Mouse (Mus musculus) adrenal gland, postnatal 14 days (tissue): Measurements from ENCODE around the gene Prdx5. TPM values are rescaled to one million over a fixed set of nuclear protein-coding genes. Genes with fewer than 3 reads are reported as not detected.

Experiments used
- DNase-seq: peaks from one replicate; pipeline ENCODE4 v3.0.0; 2021; ENCODE audit warnings: mixed read lengths
- microRNA-seq, 2 experiments: library from miRNA; unstranded; fragments of <30 nt; microRNA quantifications; one replicate each; pipeline ENCODE4 v1.2.0; 2021
- total RNA-seq: library from RNA; stranded (reverse); gene quantifications from 2 replicates; pipeline ENCODE4 v1.2.3, GENCODE M21; 2021

Gene Prdx5
- total RNA-seq, 1 experiment from 2014 or later, result 426 TPM

DNA sequence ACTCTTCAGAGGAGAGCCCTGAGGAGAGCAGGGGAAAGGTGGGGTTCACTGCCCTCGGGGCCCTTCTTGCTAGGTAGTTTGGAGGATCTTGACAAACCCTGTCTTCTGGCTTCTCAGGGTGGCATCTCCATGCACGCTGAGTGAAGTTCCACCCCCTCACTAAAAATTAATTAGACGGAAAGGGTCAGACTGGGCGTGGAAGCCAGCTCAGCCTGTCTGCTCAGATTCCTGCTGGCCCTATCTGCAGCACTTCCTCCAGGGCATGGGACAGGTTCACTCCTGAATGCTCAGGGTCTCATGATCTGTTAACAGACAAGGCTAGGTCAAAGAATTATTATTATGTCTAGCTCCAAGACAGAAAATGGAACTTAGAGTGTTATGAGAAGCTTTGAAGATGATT, 17.4 kb downstream of the Prdx5 start:
- no peak for DNase-seq

- no peak for DNase-seq
Observed at GRCm38 (mm10) chr19:6877965-6878364, 31.9 kb downstream of the Prdx5 start.

DNA sequence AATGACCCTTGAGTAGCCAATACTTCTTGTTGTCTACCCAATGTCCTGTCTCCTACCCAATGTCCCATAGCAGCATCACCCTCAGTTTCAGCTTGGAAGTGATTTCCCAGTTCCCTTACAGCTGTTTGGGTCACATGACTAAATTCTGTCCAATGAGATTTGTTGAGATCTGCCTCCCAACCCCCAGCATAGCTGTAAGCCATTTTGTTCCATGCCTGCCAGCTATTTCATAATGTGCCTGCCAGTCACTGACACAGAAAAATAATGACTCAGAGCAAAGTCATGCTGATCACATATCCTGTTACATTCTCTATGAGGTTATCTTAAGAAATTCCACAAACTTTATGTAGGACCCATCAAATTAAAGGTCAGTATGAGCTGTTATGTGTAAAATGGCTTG, 33.1 kb downstream of the Prdx5 start:
- DNase-seq, result no peak

DNA sequence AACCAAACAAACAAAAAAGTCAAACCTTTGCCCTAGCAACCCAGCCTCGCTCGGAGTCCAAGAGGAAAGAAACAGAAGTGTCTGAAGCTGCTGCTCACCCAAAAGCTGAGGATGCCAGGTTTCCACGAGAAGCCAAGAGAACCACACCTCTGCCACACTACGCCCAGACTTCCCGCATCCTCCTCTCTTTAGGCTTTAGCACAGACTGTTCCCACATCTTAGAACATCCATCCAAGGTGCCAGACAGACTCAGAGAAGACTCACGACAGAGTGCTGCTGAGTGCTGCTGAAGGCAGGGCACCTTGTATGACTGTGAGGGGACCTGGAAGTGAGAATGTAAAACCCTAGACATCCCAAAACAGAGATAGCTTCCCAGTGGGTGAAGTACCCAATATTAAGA, 34.1 kb downstream of the Prdx5 start:
- DNase-seq, result no peak

DNA sequence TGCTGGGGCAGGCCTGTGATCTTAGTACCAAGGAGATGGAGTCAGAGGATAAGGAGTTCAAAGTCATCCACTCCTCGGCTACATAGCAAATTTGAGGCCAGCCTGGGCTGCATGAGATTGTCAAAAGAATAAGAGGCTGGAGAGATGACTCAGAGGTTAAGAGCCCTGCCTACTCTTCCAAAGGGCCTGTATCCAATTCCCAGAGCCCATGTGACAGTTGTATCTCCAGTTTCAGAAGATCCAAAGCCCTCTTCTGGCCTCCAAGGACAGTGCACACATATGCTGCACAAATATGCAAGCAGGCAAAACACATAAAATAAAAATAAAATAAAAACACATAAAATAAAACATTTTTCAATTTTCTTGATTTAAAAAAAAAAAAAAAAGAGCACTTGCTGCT, 35.6 kb downstream of the Prdx5 start:
- DNase-seq, result no peak

DNA sequence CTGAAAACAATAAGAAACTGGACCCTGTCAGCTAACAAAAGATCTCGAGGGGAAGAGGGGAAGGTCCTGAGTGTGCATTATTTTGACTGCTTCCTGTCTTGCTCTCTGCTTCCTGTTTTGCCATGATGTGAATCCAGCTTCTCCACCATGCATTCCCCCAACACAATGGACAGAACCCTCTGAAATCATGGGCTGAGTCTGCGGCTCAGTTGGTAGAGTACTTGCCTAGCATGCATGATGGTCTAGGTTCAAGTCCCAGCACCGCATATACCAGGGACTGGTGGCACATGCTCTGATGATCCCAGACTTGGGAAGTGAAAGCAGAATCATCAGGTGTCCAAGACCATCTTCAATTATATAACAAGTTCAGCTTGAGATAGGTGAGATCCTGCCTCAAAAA, 37.2 kb downstream of the Prdx5 start:
- no peak for DNase-seq

DNA sequence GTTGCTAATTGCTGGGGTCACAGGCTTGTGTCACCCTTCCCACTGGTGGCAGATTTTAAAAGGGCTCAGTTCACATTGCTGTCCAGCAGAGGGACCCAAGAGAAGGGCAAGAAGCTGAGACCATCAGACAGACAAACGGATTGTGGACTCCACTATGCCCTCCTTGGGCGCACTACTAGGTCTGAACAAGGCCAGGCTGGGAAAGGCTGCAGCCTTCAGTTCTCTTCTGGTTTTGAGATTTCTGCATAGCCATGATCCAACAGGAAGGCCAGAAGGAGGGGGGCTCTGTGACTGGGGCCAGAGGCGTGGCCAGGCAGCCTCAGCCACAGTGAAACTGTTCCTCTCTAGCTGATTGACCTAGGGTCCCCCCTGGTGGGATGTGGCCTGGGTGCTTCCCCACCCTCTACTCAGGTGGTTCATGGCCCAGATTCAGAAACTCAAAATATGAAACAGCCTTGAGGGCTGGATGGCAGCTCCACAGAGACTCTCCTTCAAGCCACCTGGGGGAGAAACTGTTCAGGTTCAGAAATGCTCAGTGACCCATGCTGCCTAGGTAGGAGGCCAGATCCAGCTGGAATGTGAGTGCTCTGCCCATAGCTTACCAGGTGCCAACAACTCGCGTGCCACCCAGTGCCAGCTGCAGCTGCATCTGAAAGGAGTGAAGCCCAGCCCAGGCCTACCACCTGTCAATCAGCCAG, 38.2 kb downstream of the Prdx5 start:
- peak; percentile 51 for DNase-seq

DNA sequence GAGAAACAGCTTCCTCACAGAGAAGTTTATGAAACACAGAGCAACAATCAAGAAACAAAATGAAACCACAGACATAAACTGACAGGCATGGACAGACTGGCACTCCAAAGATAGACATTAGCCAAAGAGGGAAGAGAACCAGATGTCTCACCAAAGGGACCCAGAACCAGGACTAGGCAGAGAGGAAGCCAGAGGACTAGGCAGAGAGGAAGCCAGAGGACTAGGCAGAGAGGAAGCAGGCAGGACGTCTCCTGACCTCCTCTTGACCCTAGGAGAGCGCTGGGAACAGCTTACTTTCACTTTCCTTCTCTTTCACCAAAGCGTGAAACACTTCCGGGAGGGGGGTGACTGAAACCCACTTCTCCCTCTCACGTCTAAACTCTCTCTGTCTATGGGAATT, 40.6 kb downstream of the Prdx5 start:
- DNase-seq, result peak; percentile 77

DNA sequence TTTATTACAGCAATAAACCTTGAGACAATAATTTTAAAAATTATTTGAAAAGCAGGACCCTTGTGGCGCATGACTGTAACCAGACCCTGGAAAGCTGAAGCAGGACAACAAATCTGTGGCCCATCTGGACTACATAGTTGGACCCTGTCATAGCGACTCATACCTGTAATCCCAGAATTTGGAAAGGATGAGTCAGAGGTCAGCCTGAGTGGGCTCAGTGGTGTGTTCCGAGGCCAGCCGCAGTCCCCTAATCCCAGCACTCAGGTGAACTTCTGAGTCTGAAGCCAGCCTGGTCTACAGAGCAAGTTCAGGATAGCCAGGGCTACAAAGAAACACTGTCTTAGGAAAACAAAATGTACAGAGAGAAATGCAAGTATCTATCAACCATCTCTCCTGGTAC, 48.5 kb downstream of the Prdx5 start:
- no peak for DNase-seq

DNA sequence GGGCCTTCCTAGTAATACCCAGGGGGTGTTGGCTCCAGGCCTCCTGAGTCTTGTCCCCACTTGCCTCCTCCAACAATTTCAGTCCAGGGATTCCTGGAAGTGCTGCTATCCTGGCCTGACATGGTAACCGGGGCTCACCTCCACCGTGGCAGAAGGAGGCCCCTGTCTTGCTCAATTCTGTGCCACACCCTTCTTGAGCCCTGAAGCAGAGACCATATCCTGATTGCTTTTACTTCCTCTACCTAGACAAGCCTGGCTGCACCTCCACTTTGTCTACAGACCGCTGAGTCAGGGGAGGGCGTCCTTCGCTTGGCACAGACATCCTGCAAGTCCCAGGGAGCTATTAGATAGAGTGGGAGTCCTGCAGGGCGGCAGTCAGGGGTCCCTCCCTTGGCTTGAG, 49.2 kb downstream of the Prdx5 start:
- no peak for DNase-seq

DNA sequence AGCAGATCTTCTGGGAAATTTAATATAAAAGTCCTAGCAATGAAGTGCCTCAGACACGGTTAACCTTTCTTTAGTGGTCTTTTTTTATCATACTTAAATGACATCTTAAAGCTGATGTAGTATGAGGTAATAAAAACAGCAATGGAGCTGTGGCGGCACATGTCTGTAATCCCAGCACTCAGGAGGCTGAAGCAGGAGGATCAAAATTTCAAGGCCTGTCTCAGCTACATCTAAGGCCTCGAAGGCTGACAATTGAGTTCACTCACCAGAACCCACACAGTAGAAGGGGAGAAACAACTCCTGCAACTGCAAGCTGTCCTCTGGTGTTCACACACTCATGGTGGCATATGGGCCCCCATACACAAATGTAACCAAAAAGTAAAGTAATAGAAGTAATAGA, 49.9 kb downstream of the Prdx5 start:
- no peak for DNase-seq

DNA sequence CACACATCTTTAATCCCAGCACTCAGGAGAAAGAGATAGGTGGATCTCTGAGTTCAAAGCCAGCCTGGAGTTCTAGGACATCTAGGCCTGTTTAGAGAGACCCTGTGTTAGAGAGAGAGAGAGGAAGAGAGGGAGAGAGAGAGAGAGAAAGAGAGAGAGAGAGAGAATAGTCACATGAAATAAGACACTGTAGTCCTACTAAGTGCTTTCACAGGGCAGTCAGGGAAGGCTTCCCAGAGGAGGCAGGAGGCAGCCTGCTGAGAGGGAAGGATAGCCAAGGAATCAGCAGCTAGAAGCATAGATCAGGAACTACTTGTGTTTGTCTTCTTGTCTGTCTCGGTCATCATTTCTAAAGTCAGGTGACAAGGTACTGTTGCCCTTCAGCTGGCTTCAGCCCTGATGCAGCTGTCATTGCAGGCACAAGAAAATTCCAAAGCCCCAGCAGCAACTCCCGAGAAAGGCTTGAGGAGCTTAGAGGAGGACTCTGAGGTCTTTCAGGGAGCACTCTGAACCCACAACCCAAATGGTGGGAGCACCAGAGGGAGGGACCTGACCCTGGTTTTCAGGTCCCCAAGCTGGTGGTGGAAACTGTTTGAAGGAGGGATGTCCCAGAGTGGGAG, 50.8 kb downstream of the Prdx5 start:
- no peak for DNase-seq

- peak; percentile 37 for DNase-seq
Observed at GRCm38 (mm10) chr19:6858031-6858430, 51.9 kb downstream of the Prdx5 start, which contains the start of gene Ccdc88b. TSS of gene Ccdc88b (minus strand) at chr19:6858211.

- DNase-seq, result no peak
Observed at GRCm38 (mm10) chr19:6857391-6858005, 52.4 kb downstream of the Prdx5 start.

DNA sequence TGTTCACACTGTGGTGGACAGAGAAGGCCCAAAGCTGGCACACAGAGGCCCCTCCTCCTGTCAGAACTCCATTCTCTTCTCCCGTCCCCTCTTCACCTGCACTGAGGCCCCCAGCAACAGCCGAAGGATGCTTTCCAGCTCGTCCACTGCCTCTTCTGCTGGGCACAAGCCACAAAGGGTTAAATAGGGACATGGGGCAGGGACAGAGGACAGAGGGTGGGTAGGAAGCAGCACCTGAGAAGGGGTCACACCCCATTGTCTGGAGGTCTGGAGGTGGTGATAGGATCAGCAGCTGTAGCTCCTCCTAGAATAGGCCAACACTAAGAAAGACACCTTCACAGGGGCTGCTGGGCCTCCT, 52.9 kb downstream of the Prdx5 start:
- no peak for DNase-seq

Small RNAs within 50 kb of the gene (microRNA-seq; reads per million reads assigned to microRNA genes)
- 2.1 to 3.0 reads per million in 2 experiments for gene Mir6990

Other genes starting within 250 kb of the Prdx5 start
- gene Rps6ka4, start 69.5 kb downstream of the Prdx5 start, total RNA-seq, result 21.4 and 21.7 TPM in 2 replicates
- 2.4 and 4.7 TPM in 2 replicates for gene Ccdc88b, start 51.9 kb downstream of the Prdx5 start, total RNA-seq
- gene Trmt112, start 408 bp downstream of the Prdx5 start, total RNA-seq, result 76.6 and 79.0 TPM in 2 replicates
- 63.2 and 67.0 TPM in 2 replicates for gene Esrra, start 11.7 kb upstream of the Prdx5 start, total RNA-seq
- gene Catsperz, start 15.3 kb upstream of the Prdx5 start, total RNA-seq, result 0.53 TPM in 1 of 2 replicates, not detected in the other
- gene Kcnk4, start 24.4 kb upstream of the Prdx5 start, total RNA-seq, result 0.93 TPM in 1 of 2 replicates, not detected in the other
- gene Bad, start 31.8 kb upstream of the Prdx5 start, total RNA-seq, result 43.0 and 45.0 TPM in 2 replicates
- gene Gpr137, start 32.4 kb upstream of the Prdx5 start, total RNA-seq, result 43.0 and 43.3 TPM in 2 replicates
- gene Ppp1r14b, start 64.9 kb upstream of the Prdx5 start, total RNA-seq, result 264 and 275 TPM in 2 replicates
- gene Plcb3, start 66.4 kb upstream of the Prdx5 start, total RNA-seq, result 52.1 and 54.6 TPM in 2 replicates
- gene Fkbp2, start 70.4 kb upstream of the Prdx5 start, total RNA-seq, result 115 and 121 TPM in 2 replicates
- gene Vegfb, start 77.5 kb upstream of the Prdx5 start, total RNA-seq, result 116 and 122 TPM in 2 replicates
- 44.4 and 47.4 TPM in 2 replicates for gene Dnajc4, start 82.5 kb upstream of the Prdx5 start, total RNA-seq
- gene Nudt22, start 86.0 kb upstream of the Prdx5 start, total RNA-seq, result 24.5 and 37.4 TPM in 2 replicates
- gene Trpt1, start 86.0 kb upstream of the Prdx5 start, total RNA-seq, result 15.0 and 15.1 TPM in 2 replicates
- gene Fermt3, start 109.4 kb upstream of the Prdx5 start, total RNA-seq, result 6.4 and 14.2 TPM in 2 replicates
- gene Stip1, start 129.9 kb upstream of the Prdx5 start, total RNA-seq, result 132 and 155 TPM in 2 replicates
- gene Macrod1, start 146.7 kb upstream of the Prdx5 start, total RNA-seq, result 118 and 138 TPM in 2 replicates
- 1.2 and 1.5 TPM in 2 replicates for gene Flrt1, start 195.6 kb upstream of the Prdx5 start, total RNA-seq